Mouse (Mus musculus): ENCODE measurements around the gene Ergic1. TPM values are rescaled to one million over a fixed set of nuclear protein-coding genes. Genes with fewer than 3 reads are reported as not detected.

Ergic1 gene
- polyA plus RNA-seq, 1 experiment from 2014 or later: 48.6 TPM

- H3K36me3 ChIP-seq (ENCODE audit: control insufficient read depth, insufficient read depth): peaks cover 59% of the 10 kb centered on the region
- H3K9ac ChIP-seq (ENCODE audit: low read depth, low read length): no peak overlapping the region
- no peaks in the 10 kb centered on the region for H3K9me3 ChIP-seq (ENCODE audit: control insufficient read depth)
- WGBS: 82% methylated on average over 8 of the region's 8 CpGs
- ATAC-seq: no peak; the same call in 1 of the 2 replicates
- no peak overlapping the region for H3K27ac ChIP-seq (ENCODE audit: low read depth, low read length)
- TF ChIP-seq CTCF (IDR thresholded peaks at IDR 0.05; ENCODE audit: low read depth): no peak
- H3K27me3 ChIP-seq (replicated peaks; ENCODE audit: control insufficient read depth, insufficient read depth, low read length): no peaks in the 10 kb centered on the region
- H3K4me1 ChIP-seq (replicated peaks; ENCODE audit: control insufficient read depth, insufficient read depth, low read length): no peaks in the 10 kb centered on the region
- no peak overlapping the region for H3K4me2 ChIP-seq (replicated peaks; ENCODE audit: low read depth)
- H3K4me3 ChIP-seq (ENCODE audit: low read depth, low read length): no peak overlapping the region
Observed at GRCm38 (mm10) chr17:26645411-26645854, 84.1 kb downstream of the Ergic1 start.

GRCm38 (mm10) chr17:26647283-26647682 is 86.0 kb downstream of the Ergic1 start:
- ATAC-seq: no peak
- WGBS: 61% methylated on average over 13 of the region's 13 CpGs

GRCm38 (mm10) chr17:26649565-26649964 is 88.3 kb downstream of the Ergic1 start:
- WGBS: 87% methylated on average over 4 of the region's 4 CpGs
- no peak overlapping the region for H3K4me2 ChIP-seq (replicated peaks; ENCODE audit: low read depth)

More at GRCm38 (mm10) chr17:26647283-26647682, 86.0 kb downstream of the Ergic1 start:
- Histone ChIP-seq H3K27ac (ENCODE audit: low read depth, low read length) (peak overlapping the region; percentile 21; the same call in 1 of the 2 replicates), H3K4me3 (ENCODE audit: low read depth, low read length) (no peak overlapping the region), H3K27me3 (replicated peaks; ENCODE audit: control insufficient read depth, insufficient read depth, low read length) (no peaks in the 10 kb centered on the region), H3K9ac (ENCODE audit: low read depth, low read length) (no peak overlapping the region), H3K4me2 (replicated peaks; ENCODE audit: low read depth) (no peak overlapping the region), H3K36me3 (ENCODE audit: control insufficient read depth, insufficient read depth) (peaks cover 40% of the 10 kb centered on the region), H3K4me1 (replicated peaks; ENCODE audit: control insufficient read depth, insufficient read depth, low read length) (no peaks in the 10 kb centered on the region), H3K9me3 (ENCODE audit: control insufficient read depth) (no peaks in the 10 kb centered on the region)
- TF ChIP-seq CTCF (IDR thresholded peaks at IDR 0.05; ENCODE audit: low read depth): no peak

GRCm38 (mm10) chr17:26650451-26651363 is 89.4 kb downstream of the Ergic1 start:
- TF ChIP-seq CTCF (IDR thresholded peaks at IDR 0.05; ENCODE audit: low read depth): peak; percentile 46
- WGBS: 76% methylated on average over 14 of the region's 14 CpGs
- H3K27ac ChIP-seq (ENCODE audit: low read depth, low read length): peak overlapping the region; percentile 31; the same call in 1 of the 2 replicates

More at GRCm38 (mm10) chr17:26649565-26649964, 88.3 kb downstream of the Ergic1 start:
- no peak overlapping the region for H3K27ac ChIP-seq (ENCODE audit: low read depth, low read length)
- no peak overlapping the region for H3K9ac ChIP-seq (ENCODE audit: low read depth, low read length)
- H3K36me3 ChIP-seq (ENCODE audit: control insufficient read depth, insufficient read depth): peaks cover 17% of the 10 kb centered on the region
- TF ChIP-seq CTCF (IDR thresholded peaks at IDR 0.05; ENCODE audit: low read depth): peak; percentile 52
- H3K9me3 ChIP-seq (ENCODE audit: control insufficient read depth): no peaks in the 10 kb centered on the region
- no peaks in the 10 kb centered on the region for H3K27me3 ChIP-seq (replicated peaks; ENCODE audit: control insufficient read depth, insufficient read depth, low read length)
- no peak overlapping the region for H3K4me3 ChIP-seq (ENCODE audit: low read depth, low read length)
- no peaks in the 10 kb centered on the region for H3K4me1 ChIP-seq (replicated peaks; ENCODE audit: control insufficient read depth, insufficient read depth, low read length)
- no peak for ATAC-seq

GRCm38 (mm10) chr17:26658854-26659572 is 97.7 kb downstream of the Ergic1 start:
- no peaks in the 10 kb centered on the region for H3K27me3 ChIP-seq (replicated peaks; ENCODE audit: control insufficient read depth, insufficient read depth, low read length)
- no peaks in the 10 kb centered on the region for H3K9me3 ChIP-seq (ENCODE audit: control insufficient read depth)
- no peak overlapping the region for H3K9ac ChIP-seq (ENCODE audit: low read depth, low read length)
- H3K4me2 ChIP-seq (replicated peaks; ENCODE audit: low read depth): no peak overlapping the region
- no peak overlapping the region for H3K27ac ChIP-seq (ENCODE audit: low read depth, low read length)
- H3K4me3 ChIP-seq (ENCODE audit: low read depth, low read length): no peak overlapping the region
- no peak for ATAC-seq
- H3K4me1 ChIP-seq (replicated peaks; ENCODE audit: control insufficient read depth, insufficient read depth, low read length): peaks cover 4% of the 10 kb centered on the region
- WGBS: 36% methylated on average over 18 of the region's 21 CpGs
- peaks cover 26% of the 10 kb centered on the region for H3K36me3 ChIP-seq (ENCODE audit: control insufficient read depth, insufficient read depth)
- TF ChIP-seq CTCF (IDR thresholded peaks at IDR 0.05; ENCODE audit: low read depth): no peak

More at GRCm38 (mm10) chr17:26650451-26651363, 89.4 kb downstream of the Ergic1 start:
- no peak overlapping the region for H3K4me2 ChIP-seq (replicated peaks; ENCODE audit: low read depth)
- no peak for ATAC-seq
- H3K36me3 ChIP-seq (ENCODE audit: control insufficient read depth, insufficient read depth): peaks cover 20% of the 10 kb centered on the region
- no peaks in the 10 kb centered on the region for H3K4me1 ChIP-seq (replicated peaks; ENCODE audit: control insufficient read depth, insufficient read depth, low read length)
- no peaks in the 10 kb centered on the region for H3K27me3 ChIP-seq (replicated peaks; ENCODE audit: control insufficient read depth, insufficient read depth, low read length)
- H3K9ac ChIP-seq (ENCODE audit: low read depth, low read length): no peak overlapping the region
- H3K4me3 ChIP-seq (ENCODE audit: low read depth, low read length): no peak overlapping the region
- no peaks in the 10 kb centered on the region for H3K9me3 ChIP-seq (ENCODE audit: control insufficient read depth)

GRCm38 (mm10) chr17:26659573-26659915 is 98.3 kb downstream of the Ergic1 start:
- no peak overlapping the region for H3K4me2 ChIP-seq (replicated peaks; ENCODE audit: low read depth)
- ATAC-seq: no peak
- H3K4me1 ChIP-seq (replicated peaks; ENCODE audit: control insufficient read depth, insufficient read depth, low read length): peaks cover 6% of the 10 kb centered on the region
- no peaks in the 10 kb centered on the region for H3K9me3 ChIP-seq (ENCODE audit: control insufficient read depth)
- no peaks in the 10 kb centered on the region for H3K27me3 ChIP-seq (replicated peaks; ENCODE audit: control insufficient read depth, insufficient read depth, low read length)
- peaks cover 26% of the 10 kb centered on the region for H3K36me3 ChIP-seq (ENCODE audit: control insufficient read depth, insufficient read depth)
- no peak overlapping the region for H3K4me3 ChIP-seq (ENCODE audit: low read depth, low read length)
- H3K9ac ChIP-seq (ENCODE audit: low read depth, low read length): no peak overlapping the region
- 89% methylated on average over 3 of the region's 3 CpGs for WGBS
- no peak for TF ChIP-seq CTCF (IDR thresholded peaks at IDR 0.05; ENCODE audit: low read depth)
- no peak overlapping the region for H3K27ac ChIP-seq (ENCODE audit: low read depth, low read length)

Data from intestine, postnatal 0 days (tissue).